Mouse (Mus musculus): ENCODE measurements around the gene Acox3.

Gene Acox3

GRCm38 (mm10) chr5:35611170-35611569, 28.3 kb downstream of the Acox3 start:
- no peak for DNase-seq (ENCODE audit: low spot score)

- no peak for DNase-seq (ENCODE audit: low spot score)
These were observed 29.1 kb downstream of the Acox3 start for GRCm38 (mm10) chr5:35611900-35612299.

- DNase-seq (ENCODE audit: low spot score) = no peak
These were observed 29.9 kb downstream of the Acox3 start for GRCm38 (mm10) chr5:35612722-35613121.

- DNase-seq (ENCODE audit: low spot score) = no peak
These were observed 34.1 kb downstream of the Acox3 start for GRCm38 (mm10) chr5:35616943-35617342.

- no peak for DNase-seq (ENCODE audit: low spot score)
These were observed 38.3 kb downstream of the Acox3 start for GRCm38 (mm10) chr5:35621114-35621513.

- DNase-seq (ENCODE audit: low spot score) = no peak
These were observed 41.0 kb downstream of the Acox3 start for GRCm38 (mm10) chr5:35623831-35624230.

GRCm38 (mm10) chr5:35624751-35625239, 42.0 kb downstream of the Acox3 start:
- peak; percentile 41 for DNase-seq (ENCODE audit: low spot score)

- no peak for DNase-seq (ENCODE audit: low spot score)
These were observed 43.6 kb downstream of the Acox3 start for GRCm38 (mm10) chr5:35626408-35626807.

- no peak for DNase-seq (ENCODE audit: low spot score)
These were observed 44.5 kb downstream of the Acox3 start for GRCm38 (mm10) chr5:35627307-35627840.

- no peak for DNase-seq (ENCODE audit: low spot score)
These were observed 45.8 kb downstream of the Acox3 start for GRCm38 (mm10) chr5:35628685-35629084.

GRCm38 (mm10) chr5:35629333-35629732, 46.5 kb downstream of the Acox3 start:
- no peak for DNase-seq (ENCODE audit: low spot score)

GRCm38 (mm10) chr5:35630706-35631105, 47.9 kb downstream of the Acox3 start:
- DNase-seq (ENCODE audit: low spot score) = no peak

- DNase-seq (ENCODE audit: low spot score) = no peak
These were observed 48.4 kb downstream of the Acox3 start for GRCm38 (mm10) chr5:35631224-35631623.

GRCm38 (mm10) chr5:35631755-35632154, 48.9 kb downstream of the Acox3 start:
- DNase-seq (ENCODE audit: low spot score) = no peak

- DNase-seq (ENCODE audit: low spot score) = no peak
These were observed 50.0 kb downstream of the Acox3 start for GRCm38 (mm10) chr5:35632841-35633240.

GRCm38 (mm10) chr5:35636016-35636415, 53.2 kb downstream of the Acox3 start:
- DNase-seq (ENCODE audit: low spot score) = no peak

- DNase-seq (ENCODE audit: low spot score) = no peak
These were observed 59.2 kb downstream of the Acox3 start for GRCm38 (mm10) chr5:35641961-35642584.

GRCm38 (mm10) chr5:35643401-35644048, 60.7 kb downstream of the Acox3 start:
- no peak for DNase-seq (ENCODE audit: low spot score)

- no peak for DNase-seq (ENCODE audit: low spot score)
These were observed 61.2 kb downstream of the Acox3 start for GRCm38 (mm10) chr5:35644082-35644481.

- no peak for DNase-seq (ENCODE audit: low spot score)
These were observed 63.2 kb downstream of the Acox3 start for GRCm38 (mm10) chr5:35645938-35646493.

- no peak for DNase-seq (ENCODE audit: low spot score)
These were observed 64.1 kb downstream of the Acox3 start for GRCm38 (mm10) chr5:35646927-35647326.

- no peak for DNase-seq (ENCODE audit: low spot score)
These were observed 64.7 kb downstream of the Acox3 start for GRCm38 (mm10) chr5:35647562-35647961.

- DNase-seq (ENCODE audit: low spot score) = no peak
These were observed 65.4 kb downstream of the Acox3 start for GRCm38 (mm10) chr5:35648230-35648629.
